Mouse (Mus musculus): ENCODE data around the gene Col13a1. TPM values are rescaled to one million over a fixed set of nuclear protein-coding genes. Genes with fewer than 3 reads are reported as not detected.

Gene Col13a1
- polyA plus RNA-seq, 1 experiment from 2014 or later, result 1.2 TPM

DNA sequence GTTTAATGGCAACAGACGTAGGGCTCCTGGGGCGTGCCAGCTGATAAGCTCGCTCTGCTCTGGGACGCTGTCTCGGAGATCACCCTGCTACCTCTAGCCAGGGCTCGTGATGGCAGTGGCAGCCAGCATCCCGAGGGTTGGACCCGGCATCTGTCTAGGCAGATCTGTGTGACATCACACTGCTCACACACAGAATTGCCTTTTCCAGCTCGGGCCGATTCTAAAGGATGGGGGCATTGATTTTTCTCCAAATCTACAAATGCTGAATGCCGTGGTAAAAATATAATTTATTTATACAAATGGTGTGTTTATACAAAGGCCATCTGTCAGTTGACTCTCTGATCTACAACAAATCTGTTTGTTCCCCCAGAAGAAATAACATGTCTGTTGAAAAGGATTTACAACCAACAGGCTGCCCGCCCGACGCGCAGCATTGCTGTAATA lies 180.8 kb downstream of the Col13a1 start:
- Histone ChIP-seq H3K27me3 (ENCODE audit: control insufficient read depth, insufficient read depth, low read length) (no peaks in the 10 kb centered on the region), H3K4me2 (ENCODE audit: low read depth, low read length, severe bottlenecking) (no peak overlapping the region), H3K4me3 (ENCODE audit: low read depth, low read length) (no peak overlapping the region), H3K4me1 (replicated peaks; ENCODE audit: control insufficient read depth, insufficient read depth, low read length) (no peaks in the 10 kb centered on the region; the same call in 1 of the 2 replicates), H3K9me3 (ENCODE audit: control insufficient read depth, low read length) (no peaks in the 10 kb centered on the region), H3K27ac (ENCODE audit: low read depth, low read length) (no peak overlapping the region), H3K36me3 (ENCODE audit: control insufficient read depth, insufficient read depth, low read length) (no peaks in the 10 kb centered on the region), H3K9ac (ENCODE audit: low read length) (no peak overlapping the region)
- 92% methylated on average over 15 of the region's 15 CpGs for WGBS
- DNase-seq (ENCODE audit: low spot score), result no peak
- ATAC-seq (replicated peaks; ENCODE audit: low FRiP score), result no peak

- H3K4me2 ChIP-seq (ENCODE audit: low read depth, low read length, severe bottlenecking), result no peak overlapping the region
- H3K4me1 ChIP-seq (replicated peaks; ENCODE audit: control insufficient read depth, insufficient read depth, low read length), result no peaks in the 10 kb centered on the region; the same call in 1 of the 2 replicates
- H3K27me3 ChIP-seq (ENCODE audit: control insufficient read depth, insufficient read depth, low read length), result no peaks in the 10 kb centered on the region
- WGBS, result 43% methylated on average over 8 of the region's 8 CpGs
- ATAC-seq (replicated peaks; ENCODE audit: low FRiP score), result no peak
- H3K9ac ChIP-seq (ENCODE audit: low read length), result no peak overlapping the region
- no peak overlapping the region for H3K4me3 ChIP-seq (ENCODE audit: low read depth, low read length)
- H3K27ac ChIP-seq (ENCODE audit: low read depth, low read length), result no peak overlapping the region
- no peaks in the 10 kb centered on the region for H3K9me3 ChIP-seq (ENCODE audit: control insufficient read depth, low read length)
- no peak for DNase-seq (ENCODE audit: low spot score)
- H3K36me3 ChIP-seq (ENCODE audit: control insufficient read depth, insufficient read depth, low read length), result no peaks in the 10 kb centered on the region
Measured at GRCm38 (mm10) chr10:61795458-61795857, 183.4 kb downstream of the Col13a1 start.

- no peak overlapping the region for H3K4me2 ChIP-seq (ENCODE audit: low read depth, low read length, severe bottlenecking)
- no peaks in the 10 kb centered on the region for H3K9me3 ChIP-seq (ENCODE audit: control insufficient read depth, low read length)
- WGBS, result 69% methylated on average over 10 of the region's 10 CpGs
- no peaks in the 10 kb centered on the region for H3K36me3 ChIP-seq (ENCODE audit: control insufficient read depth, insufficient read depth, low read length)
- H3K4me3 ChIP-seq (ENCODE audit: low read depth, low read length), result no peak overlapping the region
- no peak for ATAC-seq (replicated peaks; ENCODE audit: low FRiP score)
- no peaks in the 10 kb centered on the region; the same call in 1 of the 2 replicates for H3K4me1 ChIP-seq (replicated peaks; ENCODE audit: control insufficient read depth, insufficient read depth, low read length)
- no peak overlapping the region for H3K27ac ChIP-seq (ENCODE audit: low read depth, low read length)
- no peak for DNase-seq (ENCODE audit: low spot score)
- no peaks in the 10 kb centered on the region for H3K27me3 ChIP-seq (ENCODE audit: control insufficient read depth, insufficient read depth, low read length)
- H3K9ac ChIP-seq (ENCODE audit: low read length), result no peak overlapping the region
Measured at GRCm38 (mm10) chr10:61794971-61795370, 183.9 kb downstream of the Col13a1 start.

DNA sequence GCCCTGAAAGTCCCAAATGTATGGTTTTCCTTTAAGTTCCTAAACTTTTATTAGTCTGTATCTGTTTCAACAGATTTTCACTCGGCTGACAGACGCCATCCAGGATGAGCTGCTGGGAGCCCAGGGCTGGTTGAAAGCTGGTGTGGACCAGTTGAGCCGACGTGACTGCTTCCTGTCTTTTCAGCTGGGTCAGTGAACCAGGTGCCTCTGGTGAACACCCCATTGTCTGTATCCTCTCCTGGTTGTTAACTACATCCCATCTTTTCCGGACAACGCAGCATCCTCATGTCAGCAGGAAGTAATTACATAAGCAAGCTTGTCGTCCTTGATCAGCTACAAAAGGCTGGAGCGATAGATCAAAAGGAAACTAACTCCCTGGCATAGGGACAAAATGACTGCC lies 185.9 kb downstream of the Col13a1 start:
- ATAC-seq (replicated peaks; ENCODE audit: low FRiP score), result no peak
- H3K4me1 ChIP-seq (replicated peaks; ENCODE audit: control insufficient read depth, insufficient read depth, low read length), result no peaks in the 10 kb centered on the region; the same call in 1 of the 2 replicates
- no peak overlapping the region for H3K4me2 ChIP-seq (ENCODE audit: low read depth, low read length, severe bottlenecking)
- WGBS, result 54% methylated on average over 8 of the region's 8 CpGs
- H3K36me3 ChIP-seq (ENCODE audit: control insufficient read depth, insufficient read depth, low read length), result no peaks in the 10 kb centered on the region
- no peak overlapping the region for H3K4me3 ChIP-seq (ENCODE audit: low read depth, low read length)
- H3K27me3 ChIP-seq (ENCODE audit: control insufficient read depth, insufficient read depth, low read length), result no peaks in the 10 kb centered on the region
- H3K27ac ChIP-seq (ENCODE audit: low read depth, low read length), result no peak overlapping the region
- DNase-seq (ENCODE audit: low spot score), result no peak
- H3K9ac ChIP-seq (ENCODE audit: low read length), result no peak overlapping the region
- H3K9me3 ChIP-seq (ENCODE audit: control insufficient read depth, low read length), result no peaks in the 10 kb centered on the region

DNA sequence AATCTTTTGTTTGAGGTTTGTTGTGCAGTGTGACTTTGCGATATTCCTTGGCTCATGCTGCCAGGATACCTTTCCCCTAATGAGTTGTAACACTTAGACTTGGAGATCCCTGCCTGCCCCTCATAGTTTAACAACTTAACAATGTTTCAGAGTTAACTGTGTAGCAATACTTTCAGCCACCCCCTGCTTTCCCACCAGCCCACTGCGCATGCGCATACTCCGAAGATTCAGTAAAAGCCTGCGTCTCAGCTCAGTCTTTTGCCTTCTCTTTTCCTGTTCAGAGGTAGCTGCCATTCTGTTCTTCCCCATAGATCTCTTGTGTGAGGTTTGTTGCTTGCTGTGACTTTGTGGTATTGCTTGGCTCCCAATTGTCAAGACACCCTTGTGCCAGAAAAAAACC lies 190.4 kb downstream of the Col13a1 start:
- Histone ChIP-seq H3K4me3 (ENCODE audit: low read depth, low read length) (no peak overlapping the region), H3K9me3 (ENCODE audit: control insufficient read depth, low read length) (no peaks in the 10 kb centered on the region), H3K27me3 (ENCODE audit: control insufficient read depth, insufficient read depth, low read length) (no peaks in the 10 kb centered on the region), H3K9ac (ENCODE audit: low read length) (no peak overlapping the region), H3K4me1 (replicated peaks; ENCODE audit: control insufficient read depth, insufficient read depth, low read length) (peaks cover 3% of the 10 kb centered on the region; the same call in 1 of the 2 replicates), H3K27ac (ENCODE audit: low read depth, low read length) (no peak overlapping the region), H3K4me2 (ENCODE audit: low read depth, low read length, severe bottlenecking) (no peak overlapping the region), H3K36me3 (ENCODE audit: control insufficient read depth, insufficient read depth, low read length) (no peaks in the 10 kb centered on the region)
- 93% methylated on average over 5 of the region's 5 CpGs for WGBS
- no peak for ATAC-seq (replicated peaks; ENCODE audit: low FRiP score)
- DNase-seq (ENCODE audit: low spot score), result no peak

Other genes with a start within 250 kb of the Col13a1 start
- gene H2afy2, start 195.0 kb downstream of the Col13a1 start, polyA plus RNA-seq (2014; fragmentation: Nextera tagmentation; extraction: Ambion mirVana), result 260 and 266 TPM in 2 replicates
- 0.23 and 0.48 TPM in 2 replicates for gene Neurog3, start 154.0 kb upstream of the Col13a1 start, polyA plus RNA-seq (2014; fragmentation: Nextera tagmentation; extraction: Ambion mirVana)
- 8.0 and 9.3 TPM in 2 replicates for gene Fam241b, start 164.8 kb upstream of the Col13a1 start, polyA plus RNA-seq (2014; fragmentation: Nextera tagmentation; extraction: Ambion mirVana)

All from forebrain, embryonic 11.5 days (tissue).